Mouse (Mus musculus) megakaryocyte, embryonic 14.5 days (primary cell): ENCODE measurements around the gene Pcgf3. TPM values are rescaled to one million over a fixed set of nuclear protein-coding genes. Genes with fewer than 3 reads are reported as not detected.

ENCODE experiments used
- H3K27me3 ChIP-seq: replicated peaks from 2 replicates; pipeline ENCODE3; 2012; ENCODE audit warnings: inconsistent platforms
- H3K36me3 ChIP-seq: replicated peaks from 2 replicates; pipeline ENCODE3; 2012; ENCODE audit warnings: low read length, inconsistent platforms, mixed read lengths
- H3K4me1 ChIP-seq: 2 replicates; pipeline ENCODE4 v1.6.1; 2012; ENCODE audit warnings: inconsistent platforms
- H3K4me3 ChIP-seq: replicated peaks from 2 replicates; pipeline ENCODE3; 2012; ENCODE audit warnings: moderate library complexity, mild to moderate bottlenecking, inconsistent platforms
- H3K9me3 ChIP-seq: 2 replicates; pipeline ENCODE4 v1.6.1; 2012; ENCODE audit warnings: inconsistent platforms
- FLI1 ChIP-seq: IDR thresholded peaks from 2 replicates; pipeline ENCODE4 v1.6.1; 2012; ENCODE audit warnings: low read length, inconsistent platforms, mixed read lengths
- GATA1 ChIP-seq: IDR thresholded peaks from 3 replicates; pipeline ENCODE4 v1.6.1; 2012; ENCODE audit warnings: mixed read lengths, low read length, inconsistent platforms, borderline replicate concordance
- polyA plus RNA-seq: library from polyadenylated mRNA; stranded (reverse); fragments of >175 nt; gene quantifications from 2 replicates; pipeline ENCODE4 v1.2.3, GENCODE M21; 2012; ENCODE audit warnings: low replicate concordance; ENCODE audit not compliant: insufficient read depth

Gene Pcgf3
- polyA plus RNA-seq, result 3.8 and 9.2 TPM in 2 replicates

GRCm38 (mm10) chr5:108461082-108462065 lies at the start of gene Pcgf3:
TSS of gene Pcgf3 (plus strand) at chr5:108461232.
- Histone ChIP-seq H3K4me3 (peak within 1 kb of the TSS; percentile 97), H3K27me3 (peaks cover 2% of the 10 kb centered on the region), H3K9me3 (no peaks in the 10 kb centered on the region), H3K4me1 (peaks cover 62% of the 10 kb centered on the region), H3K36me3 (no peaks in the 10 kb centered on the region)
- TF ChIP-seq GATA1 (no peak), FLI1 (no peak)

GRCm38 (mm10) chr5:108414711-108415110 lies 46.3 kb upstream of the Pcgf3 start:
- H3K36me3 ChIP-seq, result no peaks in the 10 kb centered on the region
- H3K4me3 ChIP-seq, result no peak overlapping the region
- no peaks in the 10 kb centered on the region for H3K9me3 ChIP-seq
- peaks cover 1% of the 10 kb centered on the region for H3K27me3 ChIP-seq
- H3K4me1 ChIP-seq, result peaks cover 23% of the 10 kb centered on the region
- TF ChIP-seq FLI1 (no peak), GATA1 (no peak)

- Histone ChIP-seq H3K9me3 (no peaks in the 10 kb centered on the region), H3K4me3 (no peak overlapping the region), H3K27me3 (peaks cover 2% of the 10 kb centered on the region), H3K36me3 (peaks cover 19% of the 10 kb centered on the region), H3K4me1 (peaks cover 49% of the 10 kb centered on the region)
- no peak for TF ChIP-seq FLI1
- TF ChIP-seq GATA1, result no peak
These were observed 38.3 kb upstream of the Pcgf3 start for GRCm38 (mm10) chr5:108422741-108423140.

- Histone ChIP-seq H3K36me3 (peaks cover 26% of the 10 kb centered on the region), H3K27me3 (peaks cover 2% of the 10 kb centered on the region), H3K4me3 (no peak overlapping the region), H3K4me1 (peaks cover 50% of the 10 kb centered on the region), H3K9me3 (no peaks in the 10 kb centered on the region)
- TF ChIP-seq FLI1 (no peak), GATA1 (no peak)
These were observed 37.6 kb upstream of the Pcgf3 start for GRCm38 (mm10) chr5:108423427-108423826.

GRCm38 (mm10) chr5:108427186-108427585 lies 33.8 kb upstream of the Pcgf3 start:
- Histone ChIP-seq H3K4me1 (peaks cover 47% of the 10 kb centered on the region), H3K4me3 (no peak overlapping the region), H3K27me3 (no peaks in the 10 kb centered on the region), H3K9me3 (no peaks in the 10 kb centered on the region), H3K36me3 (peaks cover 63% of the 10 kb centered on the region)
- no peak for TF ChIP-seq GATA1
- no peak for TF ChIP-seq FLI1

GRCm38 (mm10) chr5:108431196-108431595 lies 29.8 kb upstream of the Pcgf3 start:
- Histone ChIP-seq H3K36me3 (peaks cover 60% of the 10 kb centered on the region), H3K4me1 (peaks cover 55% of the 10 kb centered on the region)

GRCm38 (mm10) chr5:108433804-108434587 lies 27.0 kb upstream of the Pcgf3 start, which contains the start of gene Atp5k:
TSS of gene Atp5k (minus strand) at chr5:108434448.
- Histone ChIP-seq H3K27me3 (peaks cover 5% of the 10 kb centered on the region), H3K9me3 (no peaks in the 10 kb centered on the region), H3K4me3 (peak within 1 kb of the TSS; percentile 92), H3K4me1 (peaks cover 42% of the 10 kb centered on the region), H3K36me3 (peaks cover 39% of the 10 kb centered on the region)
- TF ChIP-seq FLI1, result no peak
- no peak for TF ChIP-seq GATA1

More at GRCm38 (mm10) chr5:108431196-108431595, 29.8 kb upstream of the Pcgf3 start:
- TF ChIP-seq GATA1 (no peak), FLI1 (no peak)
- H3K4me3 ChIP-seq, result no peak overlapping the region
- H3K9me3 ChIP-seq, result no peaks in the 10 kb centered on the region
- no peaks in the 10 kb centered on the region for H3K27me3 ChIP-seq

GRCm38 (mm10) chr5:108436101-108436500 lies 24.9 kb upstream of the Pcgf3 start:
- Histone ChIP-seq H3K4me3 (no peak overlapping the region), H3K4me1 (peaks cover 45% of the 10 kb centered on the region), H3K9me3 (no peaks in the 10 kb centered on the region), H3K27me3 (peaks cover 9% of the 10 kb centered on the region), H3K36me3 (peaks cover 19% of the 10 kb centered on the region)
- TF ChIP-seq GATA1 (no peak), FLI1 (no peak)

- Histone ChIP-seq H3K27me3 (peaks cover 37% of the 10 kb centered on the region), H3K9me3 (no peaks in the 10 kb centered on the region), H3K4me1 (peaks cover 50% of the 10 kb centered on the region), H3K36me3 (no peaks in the 10 kb centered on the region), H3K4me3 (no peak overlapping the region)
- TF ChIP-seq FLI1, result no peak
- TF ChIP-seq GATA1, result no peak
These were observed 14.1 kb upstream of the Pcgf3 start for GRCm38 (mm10) chr5:108446973-108447372.

- Histone ChIP-seq H3K9me3 (no peaks in the 10 kb centered on the region), H3K27me3 (peaks cover 33% of the 10 kb centered on the region), H3K36me3 (no peaks in the 10 kb centered on the region), H3K4me1 (peaks cover 52% of the 10 kb centered on the region), H3K4me3 (peak overlapping the region; percentile 85)
- TF ChIP-seq GATA1 (no peak), FLI1 (no peak)
These were observed 13.2 kb upstream of the Pcgf3 start for GRCm38 (mm10) chr5:108447857-108448256.
